Comparison of ENCODE assay signal across 7 mouse cellular contexts in genomic region chr17:26562292-26562691, GRCm38 (mm10). TPM values are rescaled to one million over a fixed set of nuclear protein-coding genes. Genes with fewer than 3 reads are reported as not detected.
A peak's percentile ranks its signal among the peaks of the same experiment; 100 is the strongest.
DNase-seq lines count a peak whose midpoint lies in the region; ATAC-seq and TF ChIP-seq lines count a peak whose summit lies in the region.

No protein-coding gene starts in this region.

- no peaks in the 10 kb centered on the region for H3K27me3 ChIP-seq in lung, embryonic 14.5 days (ENCODE audit: insufficient read depth, low read length)
- no peaks in the 10 kb centered on the region for H3K27me3 ChIP-seq in forebrain, embryonic 10.5 days (ENCODE audit: poor library complexity, severe bottlenecking)
- no peaks in the 10 kb centered on the region for H3K27me3 ChIP-seq in limb, embryonic 12.5 days
- H3K27me3 ChIP-seq in small intestine, adult 2 months (ENCODE audit: control insufficient read depth, insufficient read depth, low read length): no peaks in the 10 kb centered on the region

- H3K27ac ChIP-seq in lung, embryonic 14.5 days (ENCODE audit: low read depth): no peak overlapping the region
- H3K27ac ChIP-seq in forebrain, embryonic 10.5 days: peak overlapping the region; percentile 94
- H3K27ac ChIP-seq in limb, embryonic 12.5 days: peak overlapping the region; percentile 84; the same call in 1 of the 2 replicates
- H3K27ac ChIP-seq in small intestine, adult 2 months (ENCODE audit: insufficient read depth, low read depth, low read length): peak overlapping the region; percentile 20; the same call in 1 of the 2 replicates

- H3K9me3 ChIP-seq in lung, embryonic 14.5 days (ENCODE audit: low read depth, low read length): no peaks in the 10 kb centered on the region; the same call in 1 of the 2 replicates
- H3K9me3 ChIP-seq in forebrain, embryonic 10.5 days: peaks cover 9% of the 10 kb centered on the region; the same call in 1 of the 2 replicates
- H3K9me3 ChIP-seq in limb, embryonic 12.5 days: peaks cover 10% of the 10 kb centered on the region; the same call in 1 of the 2 replicates

- WGBS in lung, embryonic 14.5 days: 65% methylated on average over 4 of the region's 4 CpGs
- WGBS in forebrain, embryonic 10.5 days: 74% methylated on average over 4 of the region's 4 CpGs
- 73% methylated on average over 4 of the region's 4 CpGs for WGBS in limb, embryonic 12.5 days
- WGBS in small intestine, adult 2 months: 63% methylated on average over 4 of the region's 4 CpGs

- peaks cover 31% of the 10 kb centered on the region for H3K36me3 ChIP-seq in lung, embryonic 14.5 days (ENCODE audit: insufficient read depth)
- peaks cover 47% of the 10 kb centered on the region for H3K36me3 ChIP-seq in forebrain, embryonic 10.5 days (replicated peaks)
- H3K36me3 ChIP-seq in limb, embryonic 12.5 days: peaks cover 40% of the 10 kb centered on the region
- H3K36me3 ChIP-seq in small intestine, adult 2 months (ENCODE audit: control insufficient read depth, insufficient read depth, low read length): no peaks in the 10 kb centered on the region

- TF ChIP-seq CTCF in lung, embryonic 14.5 days (IDR thresholded peaks at IDR 0.05; ENCODE audit: low read depth): no peak
- TF ChIP-seq CTCF in small intestine, adult 2 months (IDR thresholded peaks at IDR 0.05; ENCODE audit: extremely low read depth, insufficient read length, insufficient replicate concordance, low read depth, low read length): no peak

- ATAC-seq in lung, embryonic 14.5 days (ENCODE audit: insufficient read depth): no peak
- no peak for ATAC-seq in limb, embryonic 12.5 days (ENCODE audit: insufficient number of reproducible peaks, insufficient read depth, low FRiP score, low TSS enrichment, low read depth)

- H3K9ac ChIP-seq in lung, embryonic 14.5 days: peak overlapping the region; percentile 87
- H3K9ac ChIP-seq in limb, embryonic 12.5 days (replicated peaks): peak overlapping the region; percentile 86

- peak overlapping the region; percentile 97 for H3K4me2 ChIP-seq in lung, embryonic 14.5 days
- H3K4me2 ChIP-seq in limb, embryonic 12.5 days: peak overlapping the region; percentile 94

- H3K4me3 ChIP-seq in lung, embryonic 14.5 days (ENCODE audit: low read depth, low read length): peak overlapping the region; percentile 89
- H3K4me3 ChIP-seq in forebrain, embryonic 10.5 days: peak overlapping the region; percentile 85
- peak overlapping the region; percentile 90 for H3K4me3 ChIP-seq in limb, embryonic 12.5 days (replicated peaks)
- H3K4me3 ChIP-seq in small intestine, adult 2 months (ENCODE audit: low read depth, low read length): peak overlapping the region; percentile 93; the same call in 1 of the 2 replicates

- peaks cover 11% of the 10 kb centered on the region; the same call in 1 of the 2 replicates for H3K4me1 ChIP-seq in lung, embryonic 14.5 days (ENCODE audit: insufficient read depth)
- H3K4me1 ChIP-seq in forebrain, embryonic 10.5 days: peaks cover 42% of the 10 kb centered on the region
- peaks cover 18% of the 10 kb centered on the region for H3K4me1 ChIP-seq in limb, embryonic 12.5 days (replicated peaks)
- H3K4me1 ChIP-seq in small intestine, adult 2 months (ENCODE audit: control insufficient read depth, insufficient read depth, insufficient read length, low read length): peaks cover 25% of the 10 kb centered on the region

- no peak for TF ChIP-seq POLR2A in small intestine, adult 2 months (IDR thresholded peaks at IDR 0.05; ENCODE audit: low read depth, low read length)

- DNase-seq in lung, embryonic 14.5 days: no peak
- no peak for DNase-seq in lung, postnatal 14 days
- DNase-seq in forebrain, embryonic 10.5 days (ENCODE audit: extremely low spot score, low spot score): no peak
- DNase-seq in adrenal gland, adult 8-10 months: no peak
- no peak for DNase-seq in gastrocnemius, adult 18-20 months (ENCODE audit: low spot score)

RNA-seq across cellular contexts. Expression of gene Dusp1, which starts 0.4 kb away (rescaled TPM):
- polyA plus RNA-seq in lung, embryonic 14.5 days (2014; fragmentation: Nextera tagmentation; extraction: Ambion mirVana): 19.7 and 24.5 TPM in 2 replicates
- 22.0 and 24.4 TPM in 2 replicates for polyA plus RNA-seq in forebrain, embryonic 10.5 days (2016; fragmentation: Nextera tagmentation; extraction: Ambion mirVana)
- 18.0 and 19.4 TPM in 2 replicates for polyA plus RNA-seq in limb, embryonic 12.5 days (2016; fragmentation: Nextera tagmentation; extraction: Ambion mirVana)
- polyA plus RNA-seq in small intestine, adult 2 months (2012; rRNA removed): 28.1 and 33.5 TPM in 2 replicates
- total RNA-seq in adrenal gland, adult 8-10 months (2022): 10 to 100 TPM; 41.3 to 67.9 (median 53.3) TPM
- 100 to 1,000 TPM in 1 of 2 experiments, 10 to 100 TPM in 1; 66.1 to 117 TPM for total RNA-seq in gastrocnemius, adult 18-20 months (2021)

RNA-seq across cellular contexts. Expression of gene Ergic1, which starts 1.0 kb away (rescaled TPM):
- 125 and 127 TPM in 2 replicates for polyA plus RNA-seq in lung, embryonic 14.5 days (2014; fragmentation: Nextera tagmentation; extraction: Ambion mirVana)
- 116 and 127 TPM in 2 replicates for polyA plus RNA-seq in forebrain, embryonic 10.5 days (2016; fragmentation: Nextera tagmentation; extraction: Ambion mirVana)
- polyA plus RNA-seq in limb, embryonic 12.5 days (2016; fragmentation: Nextera tagmentation; extraction: Ambion mirVana): 90.7 and 103 TPM in 2 replicates
- polyA plus RNA-seq in small intestine, adult 2 months (2012; rRNA removed): 64.7 and 68.6 TPM in 2 replicates
- 100 to 1,000 TPM; 142 to 218 (median 163) TPM for total RNA-seq in adrenal gland, adult 8-10 months (2022)
- total RNA-seq in gastrocnemius, adult 18-20 months (2021): 10 to 100 TPM; 44.6 to 46.5 TPM
